Mouse (Mus musculus): Measurements from ENCODE around the gene Tmem108. TPM values are rescaled to one million over a fixed set of nuclear protein-coding genes. Genes with fewer than 3 reads are reported as not detected.

The Tmem108 gene
- polyA plus RNA-seq, 1 experiment: 1.0 TPM

- DNase-seq (ENCODE audit: low spot score): no peak
Observed at GRCm38 (mm10) chr9:103591962-103592361, 169.7 kb downstream of the Tmem108 start.

DNA sequence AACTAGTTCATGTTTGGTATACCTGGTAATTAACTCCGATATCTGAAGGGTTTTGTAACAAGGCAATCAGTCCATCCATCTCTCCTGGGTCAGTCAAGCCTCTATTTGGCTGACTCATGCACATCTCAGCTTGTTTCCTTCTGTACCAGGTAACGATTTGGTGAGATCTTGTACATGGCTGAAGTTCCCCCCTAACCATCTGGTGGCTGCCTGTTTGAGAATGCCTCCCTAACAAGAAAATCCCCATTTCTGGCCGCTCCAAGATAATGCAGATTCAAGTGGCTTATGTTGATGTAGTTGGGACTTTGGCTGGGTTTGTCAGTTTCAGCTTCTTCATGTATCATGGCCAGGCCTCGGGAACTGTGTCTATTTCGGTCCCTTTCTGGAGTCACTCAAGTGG, 170.8 kb downstream of the Tmem108 start:
- DNase-seq (ENCODE audit: low spot score): no peak

DNA sequence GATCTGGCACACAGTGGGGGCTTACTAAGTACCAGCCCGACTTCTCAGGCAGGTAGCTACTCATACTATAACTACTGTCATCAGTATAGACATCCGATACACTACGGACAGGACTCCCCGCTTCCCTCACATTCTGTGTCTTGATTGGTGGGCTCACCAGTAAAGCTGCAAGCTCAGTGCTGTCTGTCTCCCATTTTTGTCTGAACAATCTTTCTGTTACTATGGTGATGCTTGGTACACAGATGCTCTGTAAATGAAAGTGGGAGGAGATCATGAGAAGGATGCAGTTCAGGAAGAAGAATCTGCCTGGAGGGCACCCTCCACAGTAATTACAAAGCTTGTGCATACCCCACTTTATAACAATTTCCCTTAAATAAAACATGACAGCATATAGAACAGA, 176.8 kb downstream of the Tmem108 start:
- no peak for DNase-seq (ENCODE audit: low spot score)

- no peak for DNase-seq (ENCODE audit: low spot score)
Observed at GRCm38 (mm10) chr9:103582249-103582961, 179.2 kb downstream of the Tmem108 start.

- DNase-seq (ENCODE audit: low spot score): no peak
Observed at GRCm38 (mm10) chr9:103580621-103581020, 181.0 kb downstream of the Tmem108 start.

GRCm38 (mm10) chr9:103580186-103580585, 181.5 kb downstream of the Tmem108 start:
- DNase-seq (ENCODE audit: low spot score): no peak

GRCm38 (mm10) chr9:103579411-103580026, 182.1 kb downstream of the Tmem108 start:
- no peak for DNase-seq (ENCODE audit: low spot score)

DNA sequence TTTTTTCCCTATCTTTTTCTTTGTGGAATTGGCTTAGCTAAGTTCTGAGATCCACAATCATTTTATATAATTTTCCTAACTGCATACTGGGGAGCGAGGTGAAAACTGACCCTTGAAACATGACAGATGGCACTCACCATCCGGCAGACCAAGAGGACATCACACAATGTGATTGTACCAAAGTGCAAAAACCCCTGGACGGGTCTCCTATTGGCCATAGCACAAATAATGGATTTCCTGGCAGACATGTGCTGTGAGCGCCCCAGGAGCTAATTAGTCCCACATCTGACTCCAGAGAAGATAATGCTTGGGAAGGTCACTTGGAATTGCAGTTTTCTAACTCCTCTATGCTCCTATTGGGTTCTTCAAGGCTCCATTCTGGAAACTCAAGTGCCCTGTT, 183.9 kb downstream of the Tmem108 start:
- no peak for DNase-seq (ENCODE audit: low spot score)

DNA sequence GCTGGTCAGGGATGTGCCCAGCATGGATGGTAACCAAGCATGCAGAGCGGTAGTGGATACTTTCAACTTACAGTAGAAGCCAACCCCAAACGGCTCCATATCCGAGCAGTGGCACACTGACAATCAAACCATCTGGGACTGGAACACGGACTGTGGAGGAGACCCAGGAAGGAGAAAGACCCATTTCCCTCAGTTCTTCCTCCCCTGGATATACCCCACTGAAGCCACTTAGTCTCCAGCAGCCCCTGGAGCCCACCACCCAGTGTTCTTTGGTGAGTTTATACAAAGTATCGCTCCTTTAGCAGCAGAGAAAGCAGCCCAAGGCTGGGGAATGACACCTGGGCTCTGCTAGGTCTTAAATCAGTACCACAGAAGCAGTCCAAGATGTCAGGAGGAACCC, 184.5 kb downstream of the Tmem108 start:
- no peak for DNase-seq (ENCODE audit: low spot score)

DNA sequence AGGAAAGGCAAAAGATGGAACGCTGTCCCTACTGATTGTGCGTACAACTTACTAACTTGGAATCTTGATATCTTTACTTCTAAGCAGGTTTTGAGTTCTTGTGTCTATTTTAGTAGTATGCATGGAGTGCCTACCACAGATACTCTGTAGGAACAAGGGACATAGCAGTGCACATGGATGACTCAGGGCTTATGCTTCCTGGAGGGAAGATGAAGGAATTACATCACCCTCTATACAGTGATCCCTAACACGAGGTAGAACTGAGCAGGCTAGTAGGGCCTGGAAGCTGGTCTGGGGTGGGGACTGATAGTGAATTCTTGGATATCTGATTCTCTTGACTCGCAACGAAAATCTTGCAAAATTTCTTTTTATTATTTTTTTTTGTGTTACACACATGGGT, 185.7 kb downstream of the Tmem108 start:
- no peak for DNase-seq (ENCODE audit: low spot score)

DNA sequence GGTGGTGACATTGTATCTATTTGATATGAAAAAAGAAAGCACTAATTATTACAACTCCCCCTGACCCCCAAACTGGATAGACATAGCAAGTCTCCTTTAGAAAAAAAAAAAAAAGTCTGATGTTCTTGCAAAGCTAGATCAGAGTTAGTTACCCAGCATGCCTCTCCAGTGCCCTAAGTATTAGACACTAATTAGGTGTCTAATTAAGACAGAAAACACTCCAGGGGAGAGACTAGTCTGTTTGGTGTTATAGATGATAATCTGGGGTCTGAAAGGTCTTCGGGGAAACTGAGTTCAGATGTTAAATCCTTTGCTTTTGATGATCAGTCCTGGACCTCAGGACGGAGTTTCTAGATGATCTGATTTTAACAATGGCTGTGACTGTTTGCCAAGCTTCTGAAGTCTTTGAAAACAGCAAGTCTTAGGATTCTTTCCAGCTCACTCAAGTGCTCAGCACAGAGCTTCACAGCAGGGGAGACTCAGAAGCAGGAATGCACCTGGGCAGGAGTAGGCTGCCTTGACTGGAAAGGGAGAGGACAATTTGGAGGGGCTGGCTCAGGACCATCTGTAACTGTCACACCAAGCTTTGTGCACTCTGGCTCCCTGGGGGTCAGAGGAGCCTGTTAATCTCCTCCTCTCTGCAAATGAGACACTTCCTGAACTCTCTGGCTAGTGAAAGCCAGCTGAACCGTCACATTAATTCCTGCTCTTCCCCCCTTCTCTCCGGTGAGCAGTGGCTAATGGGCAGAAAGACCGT, 187.5 kb downstream of the Tmem108 start:
- no peak for DNase-seq (ENCODE audit: low spot score)

GRCm38 (mm10) chr9:103570158-103570741, 191.4 kb downstream of the Tmem108 start:
- no peak for DNase-seq (ENCODE audit: low spot score)

DNA sequence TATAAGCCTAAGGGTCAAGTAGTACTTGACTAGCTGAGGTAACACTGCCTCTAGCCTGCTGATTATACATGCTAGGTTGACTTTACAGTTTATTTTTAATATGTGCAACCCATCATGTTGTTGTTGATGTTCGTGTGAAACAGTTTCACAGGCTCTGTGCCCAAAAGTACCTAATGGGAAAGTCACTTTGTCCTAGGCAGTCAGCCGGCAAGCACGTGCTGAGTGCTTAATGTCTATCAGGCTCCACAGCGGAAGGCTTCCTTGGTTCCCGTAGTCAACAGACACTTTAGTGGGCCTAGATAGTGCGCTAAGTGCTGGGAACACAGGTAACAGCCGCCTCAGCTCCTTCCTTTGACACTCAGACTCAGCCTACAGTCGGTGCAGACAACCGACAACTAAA, 192.7 kb downstream of the Tmem108 start:
- no peak for DNase-seq (ENCODE audit: low spot score)

- DNase-seq (ENCODE audit: low spot score): no peak
Observed at GRCm38 (mm10) chr9:103565186-103565585, 196.5 kb downstream of the Tmem108 start.

DNA sequence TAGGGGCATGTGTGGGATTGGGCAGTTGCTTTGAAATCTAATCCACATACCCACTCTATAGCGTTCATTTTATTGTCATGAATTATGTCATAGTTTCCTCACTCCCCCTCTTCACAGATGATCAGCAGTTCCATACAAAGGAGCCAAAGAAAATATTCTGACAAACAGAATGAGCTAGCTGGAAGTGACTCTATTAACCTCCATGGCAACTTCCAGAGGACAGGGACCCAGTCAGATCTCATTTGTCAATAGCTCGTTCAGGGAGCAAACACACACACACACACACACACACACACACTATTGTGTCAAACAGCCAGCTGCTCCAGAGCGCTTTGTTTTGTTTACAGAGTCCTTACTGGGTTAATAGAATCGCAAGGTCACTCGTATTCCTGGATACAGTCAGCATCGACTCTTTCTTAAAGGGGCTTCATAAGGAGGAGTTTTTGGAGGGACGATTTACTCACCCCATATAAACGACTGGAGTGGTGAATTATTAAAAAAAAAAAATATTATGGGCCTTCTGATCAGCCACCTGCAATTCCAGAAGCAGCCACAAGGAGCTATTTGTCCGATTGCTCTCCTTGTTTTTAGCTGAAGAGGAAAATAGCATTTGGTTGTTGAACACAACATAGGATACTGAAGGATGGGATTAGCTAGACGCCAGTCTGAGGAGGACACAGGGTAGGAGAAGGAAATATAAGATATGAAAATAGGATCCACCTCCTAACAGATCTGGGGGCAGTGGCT, 197.6 kb downstream of the Tmem108 start:
- DNase-seq (ENCODE audit: low spot score): no peak

- DNase-seq (ENCODE audit: low spot score): no peak
Observed at GRCm38 (mm10) chr9:103562063-103562462, 199.6 kb downstream of the Tmem108 start.

DNA sequence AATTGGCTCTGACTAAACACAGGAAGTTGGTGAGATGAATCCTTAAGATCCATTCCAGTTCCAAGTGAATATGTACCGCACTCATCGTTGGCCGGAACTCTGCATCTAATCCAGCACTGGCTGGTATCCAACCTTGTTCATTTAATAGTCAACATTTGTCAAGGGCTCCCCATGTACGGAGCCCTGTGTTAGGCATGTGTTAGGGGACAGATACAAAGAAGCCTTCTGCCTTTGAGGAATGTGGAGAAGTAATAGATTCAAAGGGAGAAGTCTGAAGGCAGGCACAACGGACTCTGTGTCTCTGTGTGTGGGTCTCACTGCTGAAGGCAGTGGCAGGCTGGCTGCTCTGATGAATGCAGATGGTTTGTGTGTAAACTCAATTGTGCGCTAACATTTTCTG, 202.9 kb downstream of the Tmem108 start:
- DNase-seq (ENCODE audit: low spot score): no peak

GRCm38 (mm10) chr9:103558240-103558639, 203.4 kb downstream of the Tmem108 start:
- no peak for DNase-seq (ENCODE audit: low spot score)

- no peak for DNase-seq (ENCODE audit: low spot score)
Observed at GRCm38 (mm10) chr9:103557085-103557484, 204.6 kb downstream of the Tmem108 start.

DNA sequence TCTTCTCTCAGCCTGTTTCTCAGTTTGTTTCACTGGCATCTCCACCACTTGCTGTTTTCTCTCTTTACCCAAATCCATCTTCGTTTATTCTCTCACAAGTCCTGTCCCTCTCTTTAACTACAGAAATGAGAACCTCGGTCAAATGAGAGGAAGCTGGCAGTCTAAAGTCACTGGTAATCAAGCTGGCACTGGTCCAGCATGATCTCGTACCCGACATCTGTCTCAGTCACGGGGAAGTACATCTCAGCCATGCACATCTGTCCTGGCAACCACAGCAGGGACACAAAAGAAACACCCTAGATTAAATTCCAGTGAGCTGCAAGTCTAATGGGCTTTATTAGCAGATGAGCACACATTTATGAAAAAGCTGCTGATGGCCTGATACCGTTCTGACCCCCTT, 206.3 kb downstream of the Tmem108 start:
- no peak for DNase-seq (ENCODE audit: low spot score)

DNA sequence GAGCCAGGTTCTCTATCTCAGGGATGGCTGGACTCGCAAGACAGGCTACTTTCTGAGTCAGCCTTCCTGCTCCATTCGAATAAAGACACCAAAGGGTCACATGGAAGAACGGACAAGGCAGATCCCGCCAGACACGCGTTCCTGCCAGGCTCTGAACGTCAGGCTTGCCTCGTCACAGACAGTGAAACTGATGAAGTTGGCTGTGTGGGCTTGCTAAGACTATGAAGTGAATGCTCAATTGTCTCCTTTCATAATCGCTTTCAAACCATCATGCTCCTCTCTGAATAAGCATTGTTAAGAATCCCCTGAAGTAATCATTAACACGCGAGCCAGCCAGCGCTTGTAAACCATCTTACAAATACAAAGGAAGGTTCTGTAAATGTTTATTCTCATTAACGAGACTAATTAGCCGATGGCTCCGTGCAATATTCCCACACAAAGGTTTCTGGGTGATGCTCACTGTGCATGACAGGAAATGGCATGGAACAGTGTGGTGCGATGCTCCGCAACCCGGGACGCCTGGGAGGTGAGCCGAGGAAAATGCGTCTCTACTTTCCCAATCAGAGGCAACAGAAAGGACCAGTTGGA, 210.9 kb downstream of the Tmem108 start:
- DNase-seq (ENCODE audit: low spot score): no peak
